Mouse (Mus musculus) spleen, postnatal 10 days (tissue): ENCODE measurements around the gene Mfsd4b2.

Source experiments
- DNase-seq, 2 experiments: peaks; one replicate each; pipeline ENCODE4 v3.0.0; 2021 to 2022; ENCODE audit warnings: low spot score in 2 of 2

Mfsd4b2 gene

DNA sequence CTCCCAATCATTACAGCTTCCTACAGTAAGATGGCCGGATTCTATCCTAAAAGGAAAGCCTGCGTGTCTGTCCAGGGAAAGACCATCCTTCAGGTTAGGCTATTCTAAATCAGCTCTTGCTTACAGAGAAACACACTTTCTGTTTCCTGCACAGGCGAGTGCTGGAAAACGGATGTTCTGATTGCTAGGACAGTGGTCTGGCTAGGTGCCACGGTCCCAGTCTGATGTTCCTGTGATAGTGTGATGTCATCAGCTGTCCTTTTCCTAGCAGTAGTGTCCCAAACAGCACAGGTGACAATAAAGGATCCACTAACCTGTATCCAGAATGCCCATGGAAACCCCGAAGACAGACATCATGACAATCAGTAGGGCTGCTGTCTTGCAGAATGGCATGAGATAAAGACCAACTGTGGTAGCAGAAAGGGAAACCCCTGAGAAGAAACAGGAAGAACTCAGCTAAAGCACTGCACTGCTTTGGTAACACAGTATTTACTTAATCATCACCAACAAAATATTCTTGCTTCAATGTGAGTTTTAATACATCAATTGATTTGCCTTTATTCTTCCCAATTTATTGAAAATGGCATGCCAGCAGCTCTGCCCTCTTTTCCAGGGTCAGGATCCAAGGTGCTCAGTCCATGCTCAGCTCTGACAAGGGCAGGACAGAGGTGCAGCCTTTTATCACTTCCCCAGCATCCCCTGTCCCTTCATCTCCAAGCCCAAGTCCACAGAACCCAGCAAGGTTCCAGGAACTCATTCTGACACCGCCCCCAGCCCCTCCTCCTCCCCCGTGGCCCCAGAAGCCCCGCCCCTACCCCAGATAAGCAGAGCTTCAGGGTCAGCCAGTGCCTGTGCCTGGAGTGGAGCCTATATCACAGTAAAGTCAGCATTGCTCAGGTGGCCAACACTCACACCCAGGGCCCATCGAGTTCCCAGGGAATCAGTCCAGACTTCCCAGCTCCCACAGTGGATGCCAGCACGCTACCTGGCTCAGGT lies 32.7 kb downstream of the Mfsd4b2 start:
- no peak for DNase-seq

GRCm38 (mm10) chr10:39888621-39889020 lies 38.1 kb downstream of the Mfsd4b2 start:
- no peak for DNase-seq
